Mouse (Mus musculus): Measurements from ENCODE around the gene Plekhh3. TPM values are rescaled to one million over a fixed set of nuclear protein-coding genes. Genes with fewer than 3 reads are reported as not detected.

Plekhh3 gene
- polyA plus RNA-seq, 1 experiment from 2014 or later: 23.8 TPM

DNA sequence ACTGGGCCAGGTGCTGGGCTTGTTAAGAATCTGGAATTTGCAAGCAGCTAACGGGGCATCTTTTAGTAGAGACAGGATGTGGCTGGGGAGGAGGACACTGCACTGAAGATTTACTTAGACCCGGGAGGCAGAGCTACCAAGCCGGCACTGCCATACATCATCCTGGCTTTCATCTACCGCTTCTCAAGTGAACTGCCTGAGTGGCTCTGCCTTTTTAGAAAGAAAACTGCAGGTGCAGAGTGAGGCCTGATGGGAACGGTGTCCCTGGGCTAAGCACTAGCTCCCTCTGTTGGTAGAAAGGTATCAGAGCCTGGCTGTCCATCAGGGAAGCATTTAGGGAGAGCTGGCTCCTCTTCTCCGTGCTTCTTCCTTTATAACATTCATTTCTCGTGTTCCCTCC lies 29.8 kb upstream of the Plekhh3 start:
- ATAC-seq (ENCODE audit: low FRiP score, low TSS enrichment) (0 out of 2 replicates have a peak, but pooled peaks have one; percentile 46), DNase-seq (ENCODE audit: low spot score) (no peak)
- Histone ChIP-seq H3K36me3 (ENCODE audit: control insufficient read depth, insufficient read depth, low read length) (peaks cover 40% of the 10 kb centered on the region), H3K9ac (ENCODE audit: low read length) (no peak overlapping the region), H3K4me2 (replicated peaks; ENCODE audit: low read depth) (no peak overlapping the region), H3K4me3 (ENCODE audit: low read depth, low read length) (no peak overlapping the region), H3K9me3 (ENCODE audit: control insufficient read depth, low read length) (no peaks in the 10 kb centered on the region), H3K27ac (replicated peaks) (no peak overlapping the region), H3K27me3 (ENCODE audit: control insufficient read depth, insufficient read depth, low read length) (no peaks in the 10 kb centered on the region), H3K4me1 (replicated peaks; ENCODE audit: control insufficient read depth, insufficient read depth) (no peaks in the 10 kb centered on the region)
- TF ChIP-seq CTCF (IDR thresholded peaks at IDR 0.05; ENCODE audit: low read depth) (peak; percentile 89), EP300 (optimal IDR thresholded peaks at IDR 0.05) (no peak)
- 21% methylated on average over 7 of the region's 7 CpGs for WGBS

DNA sequence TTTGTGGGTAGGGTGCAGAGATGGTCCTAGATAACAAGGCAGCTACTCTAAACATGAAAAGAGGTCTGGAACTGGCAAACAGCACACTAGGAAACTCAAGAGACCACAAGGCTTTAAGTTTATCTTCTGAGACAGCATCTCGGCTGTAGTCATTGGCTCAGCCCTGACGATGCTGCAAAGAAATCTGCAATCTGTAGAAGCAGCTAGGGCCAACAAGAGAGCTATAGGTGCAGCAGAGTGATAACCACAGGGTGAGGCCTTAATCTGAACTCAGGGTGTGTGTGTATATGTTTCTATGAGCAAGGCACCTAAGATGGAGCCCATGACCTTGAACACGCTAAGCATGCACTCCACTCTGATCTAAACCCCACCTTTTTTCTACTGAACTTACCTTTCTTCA lies 28.4 kb upstream of the Plekhh3 start:
- DNase-seq (ENCODE audit: low spot score) (no peak), ATAC-seq (ENCODE audit: low FRiP score, low TSS enrichment) (no peak)
- Histone ChIP-seq H3K27me3 (ENCODE audit: control insufficient read depth, insufficient read depth, low read length) (no peaks in the 10 kb centered on the region), H3K4me1 (replicated peaks; ENCODE audit: control insufficient read depth, insufficient read depth) (no peaks in the 10 kb centered on the region), H3K36me3 (ENCODE audit: control insufficient read depth, insufficient read depth, low read length) (peaks cover 40% of the 10 kb centered on the region), H3K9ac (ENCODE audit: low read length) (no peak overlapping the region), H3K9me3 (ENCODE audit: control insufficient read depth, low read length) (no peaks in the 10 kb centered on the region), H3K4me2 (replicated peaks; ENCODE audit: low read depth) (no peak overlapping the region), H3K27ac (replicated peaks) (no peak overlapping the region), H3K4me3 (ENCODE audit: low read depth, low read length) (no peak overlapping the region)
- no peak for TF ChIP-seq CTCF (IDR thresholded peaks at IDR 0.05; ENCODE audit: low read depth)
- TF ChIP-seq EP300 (optimal IDR thresholded peaks at IDR 0.05): no peak
- 77% methylated on average over 3 of the region's 3 CpGs for WGBS

GRCm38 (mm10) chr11:101196175-101196574 lies 25.0 kb upstream of the Plekhh3 start:
- no peak overlapping the region for H3K4me2 ChIP-seq (replicated peaks; ENCODE audit: low read depth)
- H3K4me3 ChIP-seq (ENCODE audit: low read depth, low read length): no peak overlapping the region
- H3K36me3 ChIP-seq (ENCODE audit: control insufficient read depth, insufficient read depth, low read length): peaks cover 36% of the 10 kb centered on the region
- H3K9ac ChIP-seq (ENCODE audit: low read length): no peak overlapping the region
- WGBS: 89% methylated on average over 8 of the region's 8 CpGs
- no peak for ATAC-seq (ENCODE audit: low FRiP score, low TSS enrichment)
- no peak for TF ChIP-seq CTCF (IDR thresholded peaks at IDR 0.05; ENCODE audit: low read depth)
- no peak for TF ChIP-seq EP300 (optimal IDR thresholded peaks at IDR 0.05)
- no peak for DNase-seq (ENCODE audit: low spot score)
- H3K27ac ChIP-seq (replicated peaks): no peak overlapping the region
- H3K4me1 ChIP-seq (replicated peaks; ENCODE audit: control insufficient read depth, insufficient read depth): no peaks in the 10 kb centered on the region
- no peaks in the 10 kb centered on the region for H3K9me3 ChIP-seq (ENCODE audit: control insufficient read depth, low read length)
- H3K27me3 ChIP-seq (ENCODE audit: control insufficient read depth, insufficient read depth, low read length): no peaks in the 10 kb centered on the region

- Histone ChIP-seq H3K4me2 (replicated peaks; ENCODE audit: low read depth) (no peak overlapping the region), H3K9me3 (ENCODE audit: control insufficient read depth, low read length) (no peaks in the 10 kb centered on the region), H3K27ac (replicated peaks) (no peak overlapping the region), H3K4me1 (replicated peaks; ENCODE audit: control insufficient read depth, insufficient read depth) (no peaks in the 10 kb centered on the region), H3K4me3 (ENCODE audit: low read depth, low read length) (no peak overlapping the region), H3K36me3 (ENCODE audit: control insufficient read depth, insufficient read depth, low read length) (peaks cover 36% of the 10 kb centered on the region), H3K27me3 (ENCODE audit: control insufficient read depth, insufficient read depth, low read length) (no peaks in the 10 kb centered on the region), H3K9ac (ENCODE audit: low read length) (no peak overlapping the region)
- ATAC-seq (ENCODE audit: low FRiP score, low TSS enrichment) (no peak), DNase-seq (ENCODE audit: low spot score) (no peak)
- WGBS: 80% methylated on average over 8 of the region's 8 CpGs
- TF ChIP-seq CTCF (IDR thresholded peaks at IDR 0.05; ENCODE audit: low read depth) (no peak), EP300 (optimal IDR thresholded peaks at IDR 0.05) (no peak)
Measured at GRCm38 (mm10) chr11:101195571-101195970, 24.4 kb upstream of the Plekhh3 start.

DNA sequence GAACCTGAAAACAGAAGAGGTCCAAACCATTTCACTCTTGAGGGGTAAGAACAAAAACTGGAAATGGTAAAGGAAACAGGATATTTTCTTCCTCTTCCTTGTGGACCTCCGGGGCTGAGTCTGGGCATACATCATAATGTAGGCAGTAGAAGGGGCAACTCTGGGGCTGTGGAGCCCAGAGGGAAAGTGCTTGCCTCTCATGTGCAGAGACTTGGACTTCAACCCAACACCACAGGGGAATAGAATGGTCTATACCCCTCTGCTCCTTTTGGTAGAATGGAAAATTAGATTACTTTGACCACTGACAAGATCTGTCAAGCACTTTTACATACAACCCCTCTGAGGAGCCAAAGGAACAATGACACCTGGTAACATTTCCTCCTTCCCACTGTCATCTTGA lies 23.9 kb upstream of the Plekhh3 start:
- DNase-seq (ENCODE audit: low spot score) (no peak), ATAC-seq (ENCODE audit: low FRiP score, low TSS enrichment) (no peak)
- peaks cover 34% of the 10 kb centered on the region for H3K36me3 ChIP-seq (ENCODE audit: control insufficient read depth, insufficient read depth, low read length)
- no peaks in the 10 kb centered on the region for H3K9me3 ChIP-seq (ENCODE audit: control insufficient read depth, low read length)
- no peak overlapping the region for H3K27ac ChIP-seq (replicated peaks)
- no peak overlapping the region for H3K9ac ChIP-seq (ENCODE audit: low read length)
- no peak overlapping the region for H3K4me2 ChIP-seq (replicated peaks; ENCODE audit: low read depth)
- no peak overlapping the region for H3K4me3 ChIP-seq (ENCODE audit: low read depth, low read length)
- H3K4me1 ChIP-seq (replicated peaks; ENCODE audit: control insufficient read depth, insufficient read depth): 0 out of 2 replicates have a peak, but pooled peaks cover 2% of the 10 kb centered on the region
- H3K27me3 ChIP-seq (ENCODE audit: control insufficient read depth, insufficient read depth, low read length): no peaks in the 10 kb centered on the region
- TF ChIP-seq EP300 (optimal IDR thresholded peaks at IDR 0.05): no peak
- no peak for TF ChIP-seq CTCF (IDR thresholded peaks at IDR 0.05; ENCODE audit: low read depth)
- WGBS: 81% methylated on average over 1 of the region's 1 CpGs

- Histone ChIP-seq H3K27me3 (ENCODE audit: control insufficient read depth, insufficient read depth, low read length) (no peaks in the 10 kb centered on the region), H3K27ac (replicated peaks) (no peak overlapping the region), H3K4me1 (replicated peaks; ENCODE audit: control insufficient read depth, insufficient read depth) (0 out of 2 replicates have a peak, but pooled peaks cover 2% of the 10 kb centered on the region), H3K36me3 (ENCODE audit: control insufficient read depth, insufficient read depth, low read length) (peaks cover 30% of the 10 kb centered on the region), H3K4me2 (replicated peaks; ENCODE audit: low read depth) (no peak overlapping the region), H3K9me3 (ENCODE audit: control insufficient read depth, low read length) (no peaks in the 10 kb centered on the region), H3K4me3 (ENCODE audit: low read depth, low read length) (no peak overlapping the region), H3K9ac (ENCODE audit: low read length) (no peak overlapping the region)
- TF ChIP-seq CTCF (IDR thresholded peaks at IDR 0.05; ENCODE audit: low read depth) (no peak), EP300 (optimal IDR thresholded peaks at IDR 0.05) (no peak)
- 82% methylated on average over 6 of the region's 6 CpGs for WGBS
- no peak for ATAC-seq (ENCODE audit: low FRiP score, low TSS enrichment)
- DNase-seq (ENCODE audit: low spot score): no peak
Measured at GRCm38 (mm10) chr11:101194643-101195042, 23.5 kb upstream of the Plekhh3 start.

Measured in stomach, postnatal 0 days (tissue).